Mouse (Mus musculus) kidney, embryonic 16.5 days (tissue): ENCODE data around the gene Mterf1b. TPM values are rescaled to one million over a fixed set of nuclear protein-coding genes. Genes with fewer than 3 reads are reported as not detected.
"Not testable (repeated sequence)": the region's sequence is repeated elsewhere in the genome, so short reads cannot be mapped to it uniquely, and the experiment has no call there.

Source experiments
- ATAC-seq: fragments of 200-750 bp; cut with Nextera tagmentation; 2 replicates; pipeline ENCODE4 v1.8.0; 2017; ENCODE audit warnings: moderate TSS enrichment; ENCODE audit not compliant: low FRiP score, low TSS enrichment
- H3K27ac ChIP-seq: fragments of 300-500 bp; sonication (generic); 2 replicates; pipeline ENCODE4 v1.5.1; 2014; ENCODE audit warnings: low read length
- H3K27me3 ChIP-seq: fragments of 300-500 bp; sonication (generic); 2 replicates; pipeline ENCODE4 v1.6.1; 2014; ENCODE audit warnings: low read length, control low read depth, mixed read lengths; ENCODE audit not compliant: insufficient read depth
- H3K36me3 ChIP-seq: fragments of 300-500 bp; sonication (generic); 2 replicates; pipeline ENCODE4 v1.6.1; 2014; ENCODE audit warnings: low read length, control low read depth, mixed read lengths; ENCODE audit not compliant: insufficient read depth
- H3K4me1 ChIP-seq: fragments of 300-500 bp; sonication (generic); 2 replicates; pipeline ENCODE4 v1.6.1; 2014; ENCODE audit warnings: low read length, control low read depth, mixed read lengths; ENCODE audit not compliant: insufficient read depth
- H3K4me2 ChIP-seq: fragments of 300-500 bp; sonication (generic); replicated peaks from 2 replicates; pipeline ENCODE4 v1.6.1; 2014; ENCODE audit warnings: low read depth, low read length
- H3K4me3 ChIP-seq: fragments of 300-500 bp; sonication (generic); 2 replicates; pipeline ENCODE4 v1.5.1; 2014; ENCODE audit warnings: mild to moderate bottlenecking, low read length
- H3K9ac ChIP-seq: fragments of 300-500 bp; sonication (generic); replicated peaks from 2 replicates; pipeline ENCODE4 v1.6.1; 2014; ENCODE audit warnings: low read length
- H3K9me3 ChIP-seq: fragments of 300-500 bp; sonication (generic); 2 replicates; pipeline ENCODE4 v1.6.1; 2016; ENCODE audit warnings: low read length, control low read depth
- WGBS: fragments of 180-500 bp; shearing (Covaris S2); extraction: QIAGEN DNeasy Blood & Tissue Kit; methylation state at CpG from one replicate; pipeline ENCODE4 v1.1.7; 2014; 5-methylcytosine and 5-hydroxymethylcytosine counted together
- polyA plus RNA-seq: library from polyadenylated mRNA; unstranded; fragments of >200 nt; fragmentation: Nextera tagmentation; extraction: Ambion mirVana; gene quantifications from 2 replicates; pipeline ENCODE4 v1.2.1, GENCODE M21; 2015

Mterf1b gene
- 3.1 and 4.4 TPM in 2 replicates for polyA plus RNA-seq

GRCm38 (mm10) chr5:4191671-4192480, at the start of gene Mterf1b:
Mterf1b (plus strand) TSS chr5:4192367.
- WGBS = 63% methylated on average over 11 of the region's 37 CpGs
- not testable (repeated sequence) for H3K27ac ChIP-seq, H3K27me3 ChIP-seq, H3K36me3 ChIP-seq, H3K4me1 ChIP-seq, H3K9me3 ChIP-seq
- Histone ChIP-seq H3K4me2 (peak within 1 kb of the TSS; percentile 87), H3K9ac (peak within 1 kb of the TSS; percentile 54; the same call in 1 of the 2 replicates), H3K4me3 (peak within 1 kb of the TSS; percentile 53)
- ATAC-seq = peak; percentile 98

GRCm38 (mm10) chr5:4159418-4160071, 32.6 kb upstream of the Mterf1b start:
- not testable (repeated sequence) for H3K9ac ChIP-seq, H3K4me2 ChIP-seq, H3K9me3 ChIP-seq, H3K27me3 ChIP-seq, ATAC-seq, H3K27ac ChIP-seq, H3K4me1 ChIP-seq, H3K4me3 ChIP-seq, H3K36me3 ChIP-seq
- WGBS = 92% methylated on average over 3 of the region's 5 CpGs

GRCm38 (mm10) chr5:4161554-4161953, 30.6 kb upstream of the Mterf1b start:
- Histone ChIP-seq H3K4me1 (no peaks in the 10 kb centered on the region), H3K4me2 (no peak overlapping the region), H3K27me3 (no peaks in the 10 kb centered on the region), H3K36me3 (no peaks in the 10 kb centered on the region), H3K4me3 (no peak overlapping the region), H3K27ac (no peak overlapping the region), H3K9ac (no peak overlapping the region), H3K9me3 (no peaks in the 10 kb centered on the region)
- ATAC-seq = no peak
- 86% methylated on average over 3 of the region's 3 CpGs for WGBS

- H3K4me3 ChIP-seq = no peak overlapping the region
- no peaks in the 10 kb centered on the region for H3K36me3 ChIP-seq
- H3K9me3 ChIP-seq = no peaks in the 10 kb centered on the region
- H3K27ac ChIP-seq = no peak overlapping the region
- H3K4me1 ChIP-seq = no peaks in the 10 kb centered on the region
- H3K9ac ChIP-seq = no peak overlapping the region
- H3K27me3 ChIP-seq = no peaks in the 10 kb centered on the region
- H3K4me2 ChIP-seq = no peak overlapping the region
- no peak for ATAC-seq
- 65% methylated on average over 7 of the region's 7 CpGs for WGBS
Measured at GRCm38 (mm10) chr5:4162461-4162860, 29.7 kb upstream of the Mterf1b start.

- not testable (repeated sequence) for H3K9ac ChIP-seq, H3K36me3 ChIP-seq, H3K4me1 ChIP-seq, H3K4me2 ChIP-seq, H3K27ac ChIP-seq, ATAC-seq, H3K27me3 ChIP-seq, H3K9me3 ChIP-seq, H3K4me3 ChIP-seq
- 60% methylated on average over 6 of the region's 6 CpGs for WGBS
Measured at GRCm38 (mm10) chr5:4167813-4168529, 24.2 kb upstream of the Mterf1b start.

GRCm38 (mm10) chr5:4168530-4168926, 23.6 kb upstream of the Mterf1b start:
- not testable (repeated sequence) for H3K9ac ChIP-seq, H3K4me3 ChIP-seq, H3K4me2 ChIP-seq, H3K27me3 ChIP-seq, H3K4me1 ChIP-seq, ATAC-seq, H3K9me3 ChIP-seq, H3K36me3 ChIP-seq, H3K27ac ChIP-seq
- WGBS = 72% methylated on average over 4 of the region's 4 CpGs

DNA sequence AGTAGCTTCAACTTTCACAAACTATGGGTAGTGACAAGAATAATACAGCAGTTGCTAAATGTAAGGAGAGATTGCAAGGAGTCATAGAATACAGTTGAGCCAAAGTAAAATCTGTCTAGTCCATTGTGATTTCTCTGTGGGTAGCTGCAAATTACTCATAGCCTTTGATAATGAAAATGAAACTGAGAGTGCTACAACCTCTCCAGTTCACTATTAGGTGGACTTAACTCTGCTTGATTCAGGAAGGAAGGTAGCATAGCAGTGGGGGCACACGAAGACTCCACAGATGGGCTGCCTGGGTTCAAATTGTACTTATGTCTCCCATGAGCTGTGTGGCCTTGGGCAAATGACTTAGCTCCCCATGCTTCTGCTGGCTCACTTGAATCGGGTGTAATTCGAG, 15.7 kb upstream of the Mterf1b start:
- not testable (repeated sequence) for H3K4me2 ChIP-seq, H3K4me1 ChIP-seq, H3K9me3 ChIP-seq, ATAC-seq, H3K36me3 ChIP-seq, H3K9ac ChIP-seq, H3K27me3 ChIP-seq, H3K4me3 ChIP-seq, H3K27ac ChIP-seq
- 87% methylated on average over 3 of the region's 3 CpGs for WGBS

- Histone ChIP-seq H3K27ac (no peak overlapping the region), H3K4me1 (no peaks in the 10 kb centered on the region), H3K4me3 (no peak overlapping the region), H3K36me3 (no peaks in the 10 kb centered on the region), H3K4me2 (no peak overlapping the region), H3K9ac (no peak overlapping the region), H3K27me3 (no peaks in the 10 kb centered on the region), H3K9me3 (no peaks in the 10 kb centered on the region)
- 82% methylated on average over 6 of the region's 6 CpGs for WGBS
- ATAC-seq = no peak
Measured at GRCm38 (mm10) chr5:4179364-4179763, 12.8 kb upstream of the Mterf1b start.

DNA sequence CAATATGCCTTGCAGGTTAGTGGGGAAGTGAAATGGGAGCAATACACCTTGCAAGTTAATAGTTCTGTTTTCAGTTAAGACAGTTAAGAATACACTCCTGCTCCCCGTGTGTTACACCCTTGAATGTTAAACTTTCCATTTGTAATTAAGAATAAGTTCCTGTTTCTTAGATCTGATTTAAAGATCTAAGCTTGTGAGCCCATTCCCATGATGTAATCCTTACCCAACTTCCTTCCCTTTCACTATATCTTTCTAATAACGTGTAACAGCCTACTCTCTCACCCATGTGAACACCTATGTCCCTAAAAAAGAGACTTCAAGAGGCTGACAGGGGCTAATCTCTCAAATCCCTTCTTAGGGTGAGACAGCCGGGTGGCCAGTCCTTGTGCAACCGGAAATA, 5.4 kb upstream of the Mterf1b start:
- WGBS = 64% methylated on average over 4 of the region's 4 CpGs
- Histone ChIP-seq H3K9me3 (peaks cover 4% of the 10 kb centered on the region; the same call in 1 of the 2 replicates), H3K4me3 (no peak overlapping the region), H3K27ac (no peak overlapping the region), H3K4me1 (no peaks in the 10 kb centered on the region), H3K36me3 (no peaks in the 10 kb centered on the region), H3K9ac (no peak overlapping the region), H3K27me3 (no peaks in the 10 kb centered on the region), H3K4me2 (no peak overlapping the region)
- ATAC-seq = no peak
